Mouse (Mus musculus) MN1 (cell line): ENCODE data around the gene Krt1.

ENCODE experiments used
- DNase-seq: peaks from one replicate; pipeline ENCODE4 v3.0.0-alpha.2; 2016; ENCODE audit warnings: low spot score

Krt1 gene

GRCm38 (mm10) chr15:101803052-101803822, 47.4 kb downstream of the Krt1 start:
- DNase-seq, result no peak

DNA sequence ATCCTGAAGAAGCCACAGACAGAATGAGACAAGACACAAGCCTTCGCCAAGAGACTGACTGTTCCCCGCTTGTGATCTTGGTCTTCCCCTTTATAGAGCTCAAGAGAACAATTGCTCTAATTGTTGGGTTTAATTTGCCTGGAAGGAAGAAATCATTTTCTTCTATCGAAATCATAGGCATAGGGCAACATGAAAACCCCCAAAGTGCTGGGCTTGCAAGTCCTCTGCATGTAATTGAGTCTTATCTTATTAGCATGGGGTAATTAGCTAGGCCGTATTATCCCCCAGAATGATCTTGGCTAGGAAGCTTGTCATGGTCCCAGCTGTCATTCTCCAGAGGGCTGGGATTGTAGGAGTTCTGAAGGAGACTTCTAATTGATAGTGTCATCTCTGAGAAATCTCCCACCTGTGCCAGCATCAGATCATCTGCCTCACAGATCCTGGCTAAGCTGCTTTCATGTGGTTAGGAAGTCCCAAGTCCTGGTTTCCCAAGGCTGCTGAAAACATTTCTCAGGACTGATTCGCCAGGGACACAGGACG, 48.2 kb downstream of the Krt1 start, which contains the start of gene Krt73:
Gene Krt73 (minus strand): TSS at position 51 of the 540 bp plus-strand sequence.
- DNase-seq, result no peak
